Mouse (Mus musculus) heart, embryonic 15.5 days (tissue): ENCODE measurements at regions not wholly inside any gene's neighbourhood (a gene's known extent, or its start where the extent isn't known, plus 50 kb on each side); places are given as distances from the start of the nearest gene placed in this dataset.
A peak's percentile ranks its signal among the peaks of the same experiment; 100 is the strongest.

Experiments used
- ATAC-seq: fragments of 200-750 bp; cut with Nextera tagmentation; replicated peaks from 2 replicates; pipeline ENCODE4 v1.8.0; 2017; ENCODE audit warnings: low read depth, moderate TSS enrichment; ENCODE audit not compliant: insufficient number of reproducible peaks, insufficient read depth, low FRiP score
- H3K27ac ChIP-seq: fragments of 300-500 bp; sonication (generic); 2 replicates; pipeline ENCODE4 v1.5.1; 2015; ENCODE audit warnings: mild to moderate bottlenecking, inconsistent platforms
- H3K27me3 ChIP-seq: fragments of 300-500 bp; sonication (generic); 2 replicates; pipeline ENCODE4 v1.6.1; 2015; ENCODE audit warnings: inconsistent platforms
- H3K36me3 ChIP-seq: fragments of 300-500 bp; sonication (generic); 2 replicates; pipeline ENCODE4 v1.6.1; 2015; ENCODE audit warnings: mild to moderate bottlenecking, inconsistent platforms
- H3K4me1 ChIP-seq: fragments of 300-500 bp; sonication (generic); replicated peaks from 2 replicates; pipeline ENCODE4 v1.6.1; 2015; ENCODE audit warnings: inconsistent platforms
- H3K4me2 ChIP-seq: fragments of 300-500 bp; sonication (generic); 2 replicates; pipeline ENCODE4 v1.6.1; 2015; ENCODE audit warnings: inconsistent platforms, mild to moderate bottlenecking, moderate library complexity
- H3K4me3 ChIP-seq: fragments of 300-500 bp; sonication (generic); 2 replicates; pipeline ENCODE4 v1.5.1; 2015; ENCODE audit warnings: mild to moderate bottlenecking, inconsistent platforms
- H3K9ac ChIP-seq: fragments of 300-500 bp; sonication (generic); 2 replicates; pipeline ENCODE4 v1.6.1; 2015; ENCODE audit warnings: mild to moderate bottlenecking, inconsistent platforms
- H3K9me3 ChIP-seq: fragments of 300-500 bp; sonication (generic); replicated peaks from 2 replicates; pipeline ENCODE4 v1.6.1; 2016; ENCODE audit warnings: inconsistent platforms
- WGBS: fragments of 180-500 bp; shearing (Covaris S2); methylation state at CpG from one replicate; pipeline ENCODE4 v1.1.7; 2015; ENCODE audit warnings: mixed read lengths; 5-methylcytosine and 5-hydroxymethylcytosine counted together

GRCm38 (mm10) chr5:47693478-47693877 lies 289.5 kb upstream of the Slit2 start:
- H3K27ac ChIP-seq = no peak overlapping the region
- WGBS = 41% methylated on average over 6 of the region's 6 CpGs
- no peak for ATAC-seq
- no peaks in the 10 kb centered on the region for H3K36me3 ChIP-seq
- no peaks in the 10 kb centered on the region for H3K9me3 ChIP-seq
- H3K9ac ChIP-seq = no peak overlapping the region
- H3K4me2 ChIP-seq = no peak overlapping the region
- no peaks in the 10 kb centered on the region for H3K27me3 ChIP-seq
- H3K4me1 ChIP-seq = no peaks in the 10 kb centered on the region
- H3K4me3 ChIP-seq = no peak overlapping the region

DNA sequence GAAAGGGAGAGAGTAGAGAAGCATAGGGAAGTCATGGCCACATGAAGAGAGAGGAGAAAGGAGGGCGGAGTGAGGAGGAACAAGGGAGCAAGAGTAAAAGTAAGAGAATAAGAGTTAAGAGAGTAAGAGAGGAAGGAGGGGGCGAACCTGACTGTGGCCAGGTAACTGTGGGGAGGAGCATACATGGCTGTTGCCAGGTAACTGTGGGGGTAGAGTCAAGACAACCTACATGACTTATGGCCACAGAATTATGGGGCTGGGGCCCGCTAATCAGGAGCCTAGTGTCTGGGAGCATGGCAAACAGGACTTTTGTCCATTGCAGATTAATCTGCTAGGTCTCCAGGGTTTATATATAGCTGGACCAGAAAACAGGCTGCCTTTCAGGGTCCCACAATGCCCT lies 289.0 kb upstream of the Slit2 start:
- Histone ChIP-seq H3K4me1 (no peaks in the 10 kb centered on the region), H3K27ac (no peak overlapping the region), H3K27me3 (no peaks in the 10 kb centered on the region), H3K9ac (no peak overlapping the region), H3K4me2 (no peak overlapping the region), H3K4me3 (no peak overlapping the region), H3K36me3 (no peaks in the 10 kb centered on the region), H3K9me3 (no peaks in the 10 kb centered on the region)
- 81% methylated on average over 3 of the region's 3 CpGs for WGBS
- ATAC-seq = no peak

GRCm38 (mm10) chr5:47694630-47695029 lies 288.3 kb upstream of the Slit2 start:
- H3K27ac ChIP-seq = no peak overlapping the region
- no peaks in the 10 kb centered on the region for H3K36me3 ChIP-seq
- H3K9me3 ChIP-seq = no peaks in the 10 kb centered on the region
- WGBS = 82% methylated on average over 3 of the region's 3 CpGs
- no peak overlapping the region for H3K9ac ChIP-seq
- H3K27me3 ChIP-seq = no peaks in the 10 kb centered on the region
- no peak overlapping the region for H3K4me2 ChIP-seq
- no peak overlapping the region for H3K4me3 ChIP-seq
- no peak for ATAC-seq
- no peaks in the 10 kb centered on the region for H3K4me1 ChIP-seq

DNA sequence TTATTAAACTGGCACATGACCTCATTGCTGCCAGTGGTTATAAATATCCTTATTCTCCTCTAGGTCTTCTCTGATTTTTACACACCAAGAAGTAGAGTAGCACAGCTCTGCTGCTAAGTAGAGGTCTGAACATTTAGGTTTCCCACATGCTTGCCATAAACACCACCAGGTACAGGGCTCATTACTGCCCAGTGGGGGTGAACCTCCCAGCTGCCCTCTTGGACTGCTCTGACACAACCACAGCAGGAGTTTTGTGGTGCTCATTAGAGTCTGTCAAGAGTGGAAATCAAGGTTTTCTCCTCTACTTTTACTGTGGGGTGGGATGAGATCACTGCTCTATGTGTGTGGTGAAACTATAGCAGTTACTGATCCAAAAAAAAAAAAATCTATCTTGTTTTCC lies 271.4 kb upstream of the Slit2 start:
- no peak for ATAC-seq
- Histone ChIP-seq H3K4me2 (no peak overlapping the region), H3K27ac (no peak overlapping the region), H3K4me3 (no peak overlapping the region), H3K36me3 (no peaks in the 10 kb centered on the region), H3K9ac (no peak overlapping the region), H3K27me3 (no peaks in the 10 kb centered on the region), H3K4me1 (no peaks in the 10 kb centered on the region), H3K9me3 (no peaks in the 10 kb centered on the region)

GRCm38 (mm10) chr5:47714333-47714732 lies 268.6 kb upstream of the Slit2 start:
- ATAC-seq = no peak
- Histone ChIP-seq H3K4me1 (no peaks in the 10 kb centered on the region), H3K9ac (no peak overlapping the region), H3K4me3 (no peak overlapping the region), H3K36me3 (no peaks in the 10 kb centered on the region), H3K9me3 (no peaks in the 10 kb centered on the region), H3K27ac (no peak overlapping the region), H3K4me2 (no peak overlapping the region), H3K27me3 (no peaks in the 10 kb centered on the region)
- WGBS = 63% methylated on average over 5 of the region's 5 CpGs

- Histone ChIP-seq H3K4me3 (no peak overlapping the region), H3K4me2 (no peak overlapping the region), H3K9ac (no peak overlapping the region), H3K27me3 (no peaks in the 10 kb centered on the region), H3K27ac (no peak overlapping the region), H3K36me3 (no peaks in the 10 kb centered on the region), H3K4me1 (no peaks in the 10 kb centered on the region), H3K9me3 (no peaks in the 10 kb centered on the region)
- 64% methylated on average over 2 of the region's 2 CpGs for WGBS
- no peak for ATAC-seq
These were observed 258.0 kb upstream of the Slit2 start for GRCm38 (mm10) chr5:47724911-47725310.

DNA sequence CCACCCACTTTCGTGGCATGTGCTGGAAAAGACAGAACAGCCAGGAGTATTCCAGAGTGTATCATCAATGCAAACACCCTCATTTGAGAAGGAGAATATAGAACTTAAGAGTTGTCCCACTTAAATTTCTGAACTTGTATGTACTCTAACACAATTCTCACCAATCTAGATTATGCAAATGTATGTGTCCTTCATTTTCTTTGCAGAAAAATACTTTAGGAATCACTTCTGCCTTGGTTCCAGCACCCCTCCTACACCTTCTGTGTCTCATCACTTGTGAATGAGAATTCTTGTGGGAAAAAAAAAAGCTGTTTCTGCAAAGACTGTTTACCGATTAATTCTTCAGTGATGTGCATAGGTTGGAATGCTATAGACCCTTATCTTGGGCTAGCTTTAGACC lies 240.2 kb upstream of the Slit2 start:
- Histone ChIP-seq H3K9ac (no peak overlapping the region), H3K27ac (no peak overlapping the region), H3K4me3 (no peak overlapping the region), H3K27me3 (no peaks in the 10 kb centered on the region), H3K36me3 (no peaks in the 10 kb centered on the region), H3K4me1 (no peaks in the 10 kb centered on the region), H3K9me3 (no peaks in the 10 kb centered on the region), H3K4me2 (no peak overlapping the region)
- 73% methylated on average over 2 of the region's 2 CpGs for WGBS
- no peak for ATAC-seq

DNA sequence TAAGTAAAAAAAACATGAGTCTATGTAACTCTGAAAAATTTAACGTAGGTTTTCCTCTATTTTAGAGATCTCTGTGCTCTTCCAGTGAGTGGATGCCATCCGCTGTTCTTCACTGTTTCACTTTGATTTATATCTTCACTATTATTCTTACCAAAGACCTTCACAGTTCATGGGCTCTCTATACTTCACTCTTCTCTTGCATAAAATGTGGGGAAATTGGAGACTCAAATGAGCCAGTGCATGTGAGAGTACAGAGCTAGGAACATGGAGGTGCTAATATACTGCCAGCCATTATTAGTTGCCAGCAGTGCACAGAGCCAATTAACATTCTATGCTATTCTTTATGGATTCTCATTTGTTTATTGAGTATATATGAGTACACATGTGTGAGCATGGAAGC lies 237.8 kb upstream of the Slit2 start:
- Histone ChIP-seq H3K4me2 (no peak overlapping the region), H3K9me3 (no peaks in the 10 kb centered on the region), H3K4me1 (no peaks in the 10 kb centered on the region), H3K9ac (no peak overlapping the region), H3K27ac (no peak overlapping the region), H3K4me3 (no peak overlapping the region), H3K27me3 (no peaks in the 10 kb centered on the region), H3K36me3 (no peaks in the 10 kb centered on the region)
- WGBS = 84% methylated on average over 2 of the region's 2 CpGs
- no peak for ATAC-seq

DNA sequence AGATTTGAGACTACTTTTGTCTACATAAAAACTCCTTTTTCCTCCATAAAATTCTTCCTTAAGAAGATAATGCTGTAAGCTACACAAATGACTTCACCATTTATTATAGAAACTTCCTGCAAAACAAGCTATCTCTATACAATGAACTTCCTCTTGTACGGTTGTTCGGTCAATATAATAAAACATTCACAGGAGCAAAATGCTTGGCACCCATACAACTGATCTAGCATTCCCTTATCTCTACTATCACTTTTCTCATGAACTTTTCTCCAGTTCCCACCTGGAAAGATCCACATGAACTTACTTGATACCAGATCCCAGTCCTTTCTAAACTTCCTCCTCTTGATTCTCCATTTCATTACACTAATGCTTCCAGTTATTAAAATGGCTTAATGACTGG lies 231.0 kb upstream of the Slit2 start:
- no peak for ATAC-seq
- H3K9me3 ChIP-seq = no peaks in the 10 kb centered on the region
- no peaks in the 10 kb centered on the region for H3K36me3 ChIP-seq
- H3K4me1 ChIP-seq = no peaks in the 10 kb centered on the region
- H3K9ac ChIP-seq = no peak overlapping the region
- H3K27ac ChIP-seq = no peak overlapping the region
- WGBS = 68% methylated on average over 2 of the region's 2 CpGs
- H3K4me2 ChIP-seq = no peak overlapping the region
- no peaks in the 10 kb centered on the region for H3K27me3 ChIP-seq
- H3K4me3 ChIP-seq = no peak overlapping the region

- Histone ChIP-seq H3K27me3 (no peaks in the 10 kb centered on the region), H3K9me3 (no peaks in the 10 kb centered on the region), H3K27ac (peak overlapping the region; percentile 59), H3K9ac (no peak overlapping the region), H3K4me2 (peak overlapping the region; percentile 28), H3K4me3 (no peak overlapping the region), H3K4me1 (peaks cover 11% of the 10 kb centered on the region; the same call in 1 of the 2 replicates), H3K36me3 (no peaks in the 10 kb centered on the region)
- 16% methylated on average over 8 of the region's 8 CpGs for whole genome bisulfite sequencing
- ATAC-seq = peak; percentile 72; the same call in 1 of the 2 replicates
These were observed 210.1 kb upstream of the Slit2 start for GRCm38 (mm10) chr5:47772642-47773353.

DNA sequence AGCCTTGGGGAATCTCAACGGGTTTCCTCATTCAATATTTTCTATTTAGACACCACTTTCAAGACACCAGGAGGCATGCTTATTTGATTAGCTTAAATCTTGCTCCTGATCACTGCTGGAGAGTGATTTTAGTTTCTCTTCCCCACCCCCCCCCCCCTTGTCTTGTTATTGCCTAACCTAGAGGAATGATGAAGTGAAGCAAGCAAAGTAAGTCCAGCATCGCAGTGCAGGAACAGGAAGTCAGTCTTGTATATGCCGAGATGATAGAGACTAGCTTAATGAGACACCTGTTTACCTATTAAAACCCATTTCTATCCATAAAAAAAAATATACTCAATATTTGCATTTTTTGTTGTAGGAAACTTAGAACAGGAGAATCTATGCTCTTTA lies 209.6 kb upstream of the Slit2 start:
- H3K4me1 ChIP-seq = peaks cover 11% of the 10 kb centered on the region; the same call in 1 of the 2 replicates
- H3K9ac ChIP-seq = no peak overlapping the region
- no peak for ATAC-seq
- H3K9me3 ChIP-seq = no peaks in the 10 kb centered on the region
- no peaks in the 10 kb centered on the region for H3K27me3 ChIP-seq
- WGBS = 63% methylated on average over 3 of the region's 3 CpGs
- no peak overlapping the region for H3K4me3 ChIP-seq
- H3K36me3 ChIP-seq = no peaks in the 10 kb centered on the region
- no peak overlapping the region for H3K4me2 ChIP-seq
- H3K27ac ChIP-seq = peak overlapping the region; percentile 59

DNA sequence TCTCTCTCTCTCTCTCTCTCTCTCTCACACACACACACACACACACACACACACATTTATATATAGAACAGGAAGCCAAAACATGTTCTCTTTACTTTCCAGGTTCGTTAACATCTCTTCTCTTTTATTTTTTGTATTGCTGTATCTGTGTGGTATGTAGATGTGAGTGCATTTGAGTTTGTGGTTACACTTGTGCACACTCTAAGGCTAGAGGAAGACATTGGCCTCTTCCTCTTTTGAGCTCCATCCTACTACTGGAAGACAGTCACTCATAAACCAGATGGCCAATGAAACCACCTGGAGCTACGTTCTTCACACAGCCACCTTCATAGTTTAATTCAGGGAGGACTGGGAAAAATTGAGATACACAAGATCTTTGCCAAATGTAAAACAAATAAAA lies 202.1 kb upstream of the Slit2 start:
- no peak for ATAC-seq
- H3K36me3 ChIP-seq = no peaks in the 10 kb centered on the region
- H3K9ac ChIP-seq = no peak overlapping the region
- H3K27me3 ChIP-seq = no peaks in the 10 kb centered on the region
- H3K9me3 ChIP-seq = no peaks in the 10 kb centered on the region
- 57% methylated on average over 2 of the region's 2 CpGs for WGBS
- no peaks in the 10 kb centered on the region for H3K4me1 ChIP-seq
- H3K27ac ChIP-seq = no peak overlapping the region
- H3K4me2 ChIP-seq = no peak overlapping the region
- no peak overlapping the region for H3K4me3 ChIP-seq
